Mouse (Mus musculus) lung, adult 2 months (tissue): ENCODE measurements at regions not wholly inside any gene's neighbourhood (a gene's known extent, or its start where the extent isn't known, plus 50 kb on each side); places are given as distances from the start of the nearest gene placed in this dataset.

Experiments used
- CTCF ChIP-seq: fragments of 200-500 bp; IDR thresholded peaks from 2 replicates; pipeline ENCODE4 v1.5.1; 2011; ENCODE audit warnings: mild to moderate bottlenecking, low read length, control low read depth; ENCODE audit not compliant: insufficient read depth
- POLR2A ChIP-seq: fragments of 200-500 bp; IDR thresholded peaks from 2 replicates; pipeline ENCODE4 v1.6.1; 2011; ENCODE audit warnings: low read depth, mild to moderate bottlenecking, control low read depth, low read length, borderline replicate concordance; ENCODE audit errors: extremely low read depth

DNA sequence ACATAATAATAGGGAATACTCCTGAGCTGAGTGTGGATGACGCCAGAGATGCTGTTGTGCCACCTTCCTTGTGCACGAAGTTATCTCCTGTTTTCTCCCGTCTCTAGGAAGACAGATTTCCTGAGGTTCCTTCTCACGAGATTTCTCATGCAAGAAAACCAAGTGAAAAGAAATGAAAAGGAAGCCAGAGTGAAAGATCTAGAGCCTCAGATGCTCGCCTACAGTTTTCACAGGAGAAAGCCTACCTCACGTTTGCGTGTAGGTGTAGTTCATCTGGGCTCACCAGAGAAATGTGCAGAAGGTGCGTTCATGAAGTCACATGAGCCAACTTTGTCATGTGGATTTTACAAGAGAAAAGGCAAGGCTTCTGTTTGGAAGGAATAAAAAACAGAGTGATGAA is 301.2 kb upstream of the Emcn start:
- TF ChIP-seq CTCF (no peak), POLR2A (no peak)
